Mouse (Mus musculus) thymus, adult 18-20 months (tissue): ENCODE data around the gene Cdkal1.

Experiments used
- DNase-seq, 2 experiments: peaks; one replicate each; pipeline ENCODE4 v3.0.0; 2022; ENCODE audit warnings: mixed read lengths in 2 of 2

The Cdkal1 gene

DNA sequence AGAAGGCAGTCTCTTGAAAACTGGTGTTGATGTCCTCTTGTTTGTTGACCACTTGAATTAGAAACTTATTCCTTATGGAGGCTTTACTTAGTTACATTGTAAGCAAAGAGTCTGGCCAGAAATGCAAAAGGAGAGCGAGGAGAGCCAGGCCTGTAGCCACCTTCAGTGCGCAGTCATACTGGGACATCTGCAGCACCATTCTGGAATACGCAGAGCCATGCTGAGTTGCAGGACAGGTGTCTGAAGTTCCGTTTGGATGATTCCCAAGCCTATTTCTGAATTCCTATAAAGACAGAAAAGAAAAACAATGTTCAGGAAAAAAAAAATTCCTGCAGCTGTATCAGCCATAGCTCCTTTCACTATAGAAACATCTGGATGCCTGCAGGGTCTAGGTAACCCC is 529.5 kb downstream of the Cdkal1 start:
- DNase-seq: no peak

- DNase-seq: no peak
These were observed 535.1 kb downstream of the Cdkal1 start for GRCm38 (mm10) chr13:29320421-29320820.

- DNase-seq: no peak
These were observed 537.8 kb downstream of the Cdkal1 start for GRCm38 (mm10) chr13:29317703-29318102.

GRCm38 (mm10) chr13:29316271-29316670 is 539.2 kb downstream of the Cdkal1 start:
- no peak for DNase-seq

DNA sequence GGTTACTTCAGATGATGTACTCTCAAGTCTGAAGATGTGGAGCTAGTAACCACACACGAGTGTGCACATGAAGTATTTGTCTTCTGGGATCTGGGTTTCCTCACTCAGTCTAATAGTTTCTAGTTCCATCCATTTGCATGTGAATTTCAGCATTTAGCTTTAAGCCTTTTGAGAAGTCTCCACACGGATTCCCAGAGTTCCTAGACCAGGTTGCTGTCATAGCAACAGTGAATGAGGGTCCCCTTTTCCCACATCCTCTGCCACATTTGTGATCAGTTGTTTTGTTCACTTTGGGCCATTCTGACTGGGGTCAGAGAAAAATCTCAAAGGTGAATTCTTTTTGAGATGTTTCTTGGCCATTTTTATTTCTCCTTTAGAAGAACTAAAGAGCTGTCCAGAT is 543.4 kb downstream of the Cdkal1 start:
- no peak for DNase-seq

DNA sequence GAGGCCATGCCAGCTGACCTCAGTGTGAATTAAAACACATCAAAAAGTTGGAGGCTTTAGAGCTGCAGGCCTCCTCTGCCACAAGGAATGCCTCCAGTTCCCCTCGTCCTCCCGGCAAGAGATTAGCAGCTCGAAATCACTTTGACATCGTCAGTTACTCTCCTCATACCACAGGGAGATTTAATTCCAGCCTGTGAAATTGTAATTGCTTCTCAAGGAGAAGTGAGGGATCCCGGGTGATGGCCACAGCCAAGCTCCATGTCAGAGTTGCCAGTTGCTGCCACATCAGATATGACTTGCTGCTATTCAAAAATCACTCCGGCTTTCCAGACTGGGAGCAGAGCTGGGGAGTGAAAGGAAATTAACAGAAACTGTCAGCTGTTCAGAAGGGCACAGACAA is 548.1 kb downstream of the Cdkal1 start:
- no peak for DNase-seq

- DNase-seq: no peak
These were observed 562.8 kb downstream of the Cdkal1 start for GRCm38 (mm10) chr13:29292608-29293240.

DNA sequence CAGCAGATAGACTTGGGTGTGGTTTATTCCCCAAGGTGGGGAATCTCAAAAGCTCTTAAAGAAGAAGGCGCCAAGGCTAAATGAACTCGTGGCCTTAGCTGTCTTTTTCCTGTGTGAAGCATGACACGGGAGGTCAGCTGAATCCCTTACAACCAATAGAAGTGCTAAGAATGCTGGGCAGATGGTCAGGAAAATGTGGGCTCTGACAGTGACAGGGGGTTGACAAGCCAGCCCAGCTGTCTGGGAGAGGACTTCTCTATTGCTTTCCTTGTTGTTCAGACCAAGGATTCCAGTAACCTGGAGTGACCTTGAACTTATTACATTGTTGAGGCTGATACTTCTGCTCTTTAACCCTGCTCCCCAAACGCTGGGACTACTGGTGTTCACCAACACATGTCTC is 564.9 kb downstream of the Cdkal1 start:
- no peak for DNase-seq

GRCm38 (mm10) chr13:29285058-29285457 is 570.4 kb downstream of the Cdkal1 start:
- DNase-seq: no peak

DNA sequence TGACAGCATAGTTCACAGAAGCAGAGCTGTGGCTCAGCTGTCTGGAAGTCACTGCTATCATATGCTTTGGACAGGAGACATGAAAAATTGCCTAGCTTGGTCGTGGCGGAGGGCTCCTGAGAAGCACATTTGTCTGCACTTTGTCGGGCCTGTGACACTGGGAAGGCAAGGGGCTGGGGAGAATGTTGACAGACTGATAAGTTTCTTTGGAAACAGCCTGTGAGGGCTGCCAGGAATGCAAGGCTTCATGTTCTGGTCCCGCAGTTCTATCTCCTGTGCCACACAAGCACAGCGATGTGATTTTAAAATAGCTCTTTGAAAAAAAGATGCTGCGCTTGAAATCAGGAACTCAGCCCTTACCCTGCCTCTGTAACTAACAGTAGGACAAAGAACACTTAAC is 573.9 kb downstream of the Cdkal1 start:
- DNase-seq: no peak

DNA sequence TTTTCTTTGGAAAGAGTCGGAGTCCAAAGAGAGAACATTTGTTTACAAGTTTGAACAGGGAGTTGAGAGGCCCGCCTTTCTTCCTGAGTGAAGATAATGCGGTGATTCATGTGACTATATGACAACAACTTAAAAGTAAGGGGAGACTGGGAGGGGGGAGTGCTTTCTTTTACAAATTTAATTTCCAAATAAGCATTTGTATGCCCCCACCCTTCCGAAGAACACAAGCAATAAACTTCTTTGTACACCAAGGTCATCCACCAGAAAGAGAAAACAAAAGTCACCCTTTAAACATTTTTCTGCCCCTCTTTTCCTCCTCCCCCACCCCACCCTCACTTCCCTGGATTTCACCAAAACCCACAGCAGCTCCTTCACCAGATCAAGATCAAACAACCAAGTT is 577.3 kb downstream of the Cdkal1 start:
- DNase-seq: no peak

GRCm38 (mm10) chr13:29274296-29274695 is 581.2 kb downstream of the Cdkal1 start:
- DNase-seq: no peak

GRCm38 (mm10) chr13:29273693-29274221 is 581.7 kb downstream of the Cdkal1 start:
- no peak for DNase-seq

- no peak for DNase-seq
These were observed 584.0 kb downstream of the Cdkal1 start for GRCm38 (mm10) chr13:29271451-29271850.

DNA sequence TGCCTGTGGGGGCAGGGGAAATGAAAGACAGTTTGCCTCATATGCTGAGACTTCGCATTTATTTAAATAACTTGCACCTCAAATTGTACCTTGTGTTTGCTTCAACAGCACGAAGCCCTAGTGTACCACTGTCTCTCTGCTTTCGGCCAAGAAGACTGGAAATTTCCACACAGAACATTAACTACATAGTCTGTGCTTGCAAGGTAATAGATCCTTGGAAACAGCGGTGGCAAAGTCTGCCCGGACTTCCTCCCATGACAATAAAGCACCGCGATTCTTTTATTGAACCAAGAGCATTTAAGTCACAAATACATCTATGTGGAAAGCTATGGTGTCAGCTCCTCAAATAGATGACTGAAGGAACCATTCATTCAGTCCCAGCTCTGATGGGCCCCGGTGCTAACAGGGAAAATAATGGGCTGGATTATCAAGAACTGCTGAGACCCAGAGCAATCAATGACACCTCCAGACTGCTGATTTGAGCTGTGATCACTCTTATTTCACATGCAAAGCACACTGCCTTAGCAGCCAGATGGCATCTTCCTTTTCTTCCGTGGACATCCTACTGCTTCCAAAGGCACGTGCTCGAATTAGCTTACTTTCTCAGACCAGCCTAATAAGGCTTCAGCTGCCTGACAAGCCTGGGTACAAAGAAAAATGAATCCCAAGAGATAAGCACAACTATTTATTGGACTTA is 591.3 kb downstream of the Cdkal1 start:
- DNase-seq: no peak

DNA sequence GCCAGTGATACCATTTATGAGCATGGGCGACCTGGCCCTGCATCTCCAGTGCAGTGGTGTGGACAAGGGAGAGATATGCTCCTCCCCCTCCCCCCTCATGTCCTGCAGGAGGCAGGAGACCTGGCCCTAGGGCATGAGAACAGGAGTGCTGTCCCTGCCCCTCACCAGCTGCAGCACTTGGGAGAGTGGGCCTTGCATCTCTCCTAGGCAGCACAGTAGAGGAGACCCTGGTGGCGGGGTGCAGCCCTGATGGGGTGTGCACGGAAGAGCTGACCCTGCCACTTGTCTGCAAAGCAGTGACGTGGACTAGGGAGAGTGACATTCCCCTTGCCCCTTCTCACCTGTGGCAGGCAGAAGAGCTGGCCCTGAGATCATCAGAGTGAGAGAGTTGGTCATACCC is 593.3 kb downstream of the Cdkal1 start:
- no peak for DNase-seq

GRCm38 (mm10) chr13:29248535-29248934 is 606.9 kb downstream of the Cdkal1 start:
- no peak for DNase-seq

GRCm38 (mm10) chr13:29247800-29248199 is 607.7 kb downstream of the Cdkal1 start:
- DNase-seq: no peak

DNA sequence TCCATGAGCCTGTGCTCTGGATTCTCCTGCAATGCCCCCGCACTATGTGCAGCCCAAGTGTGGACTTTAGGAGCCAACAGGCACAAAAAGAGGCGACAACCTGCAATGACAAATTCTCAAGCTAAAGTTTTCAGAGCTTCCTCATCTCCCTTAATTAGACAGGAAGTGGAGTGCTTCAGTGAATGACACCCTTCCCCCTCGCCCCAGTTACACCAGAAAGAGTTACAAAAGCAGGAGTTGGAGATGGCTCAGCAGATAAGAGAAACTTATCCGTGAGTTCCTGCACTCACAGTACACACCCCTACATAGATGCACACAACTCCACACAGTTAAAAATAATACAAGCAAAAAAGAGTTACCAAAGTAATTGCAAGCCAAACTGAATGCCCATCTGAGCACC is 620.4 kb downstream of the Cdkal1 start:
- no peak for DNase-seq

DNA sequence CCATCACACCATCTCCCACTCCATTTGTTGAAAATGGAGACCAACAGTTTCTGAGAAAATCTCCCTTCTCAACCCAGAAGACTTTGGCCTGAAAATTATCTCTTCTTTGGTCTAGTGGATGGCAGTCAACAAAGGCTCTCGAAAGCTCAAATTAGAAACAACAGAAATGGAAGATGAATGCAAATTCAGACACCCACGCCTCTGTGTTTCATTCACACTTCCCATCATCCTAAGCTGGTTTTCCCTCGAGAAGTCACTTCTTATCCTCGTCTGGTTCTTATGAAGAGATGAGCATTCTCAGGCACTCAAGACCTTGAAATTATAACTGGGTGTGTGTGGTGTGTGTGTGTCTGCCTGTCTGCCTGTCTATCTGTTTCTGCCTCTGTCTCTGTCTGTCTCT is 621.0 kb downstream of the Cdkal1 start:
- no peak for DNase-seq

DNA sequence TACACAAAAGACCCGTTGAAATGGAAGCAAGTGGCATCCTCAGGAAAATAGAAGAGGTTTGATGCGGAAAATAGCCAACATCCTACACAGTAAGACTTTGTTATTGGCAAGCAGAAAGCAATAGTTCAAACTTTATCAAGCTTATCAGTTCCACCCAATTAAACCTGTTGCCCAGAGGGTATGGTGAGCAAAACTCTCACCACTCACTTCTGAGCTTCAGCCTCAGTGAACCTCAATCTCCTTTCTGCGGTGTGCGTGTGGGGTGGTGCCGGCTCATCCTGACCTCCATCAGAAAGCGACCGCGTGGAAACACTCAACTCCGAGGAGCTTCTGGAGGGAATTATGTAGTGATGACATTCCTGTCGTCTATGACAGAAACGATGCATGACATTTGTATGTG is 621.5 kb downstream of the Cdkal1 start:
- DNase-seq: no peak

- no peak for DNase-seq
These were observed 622.8 kb downstream of the Cdkal1 start for GRCm38 (mm10) chr13:29232681-29233080.

- DNase-seq: no peak
These were observed 630.7 kb downstream of the Cdkal1 start for GRCm38 (mm10) chr13:29224815-29225214.

DNA sequence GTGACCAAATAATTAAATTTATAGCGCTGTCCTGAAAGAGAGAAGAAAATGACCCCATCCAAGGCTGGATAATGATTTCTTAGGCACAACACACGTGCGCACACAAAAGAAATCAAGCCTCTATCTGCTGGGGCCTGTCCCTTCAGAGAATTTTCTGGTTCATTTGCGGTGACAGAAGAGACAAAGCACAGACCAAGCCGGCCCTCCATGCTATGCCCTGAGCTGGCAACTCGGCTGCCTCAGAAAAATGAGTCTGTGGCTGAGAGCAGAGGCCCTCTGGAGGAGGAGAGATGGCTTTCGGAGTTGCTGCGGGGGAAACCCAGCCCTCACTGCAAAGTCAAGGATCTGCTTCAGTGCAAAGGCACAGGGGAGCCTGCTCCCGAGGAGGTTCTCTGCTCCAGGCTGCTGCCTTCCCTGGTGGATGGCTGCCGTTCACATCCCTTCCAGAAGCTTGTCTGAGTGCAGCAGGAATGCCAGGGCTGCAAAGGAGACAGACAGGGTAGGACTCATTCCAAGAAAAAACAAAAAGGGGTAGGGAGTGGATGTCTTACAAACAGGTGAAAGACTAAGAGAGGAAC is 633.1 kb downstream of the Cdkal1 start:
- DNase-seq: no peak
